Mouse (Mus musculus) spleen, postnatal 10 days (tissue): ENCODE measurements at regions not wholly inside any gene's neighbourhood (a gene's known extent, or its start where the extent isn't known, plus 50 kb on each side); places are given as distances from the start of the nearest gene placed in this dataset.

Experiments
- DNase-seq, 2 experiments: peaks; one replicate each; pipeline ENCODE4 v3.0.0; 2021 to 2022; ENCODE audit warnings: low spot score in 2 of 2

- DNase-seq: no peak
These were observed 395.8 kb downstream of the Tshz3 start for GRCm38 (mm10) chr7:37093721-37094120.

GRCm38 (mm10) chr7:37095839-37096238 is 397.9 kb downstream of the Tshz3 start:
- DNase-seq: no peak

- no peak for DNase-seq
These were observed 398.4 kb downstream of the Tshz3 start for GRCm38 (mm10) chr7:37096291-37096690.

GRCm38 (mm10) chr7:37098950-37099349 is 401.0 kb downstream of the Tshz3 start:
- DNase-seq: no peak

- no peak for DNase-seq
These were observed 406.8 kb downstream of the Tshz3 start for GRCm38 (mm10) chr7:37104671-37105070.

GRCm38 (mm10) chr7:37111071-37111470 is 413.2 kb downstream of the Tshz3 start:
- DNase-seq: no peak

- DNase-seq: no peak
These were observed 422.9 kb downstream of the Tshz3 start for GRCm38 (mm10) chr7:37120776-37121175.

- no peak for DNase-seq
These were observed 442.3 kb downstream of the Tshz3 start for GRCm38 (mm10) chr7:37140191-37140590.

GRCm38 (mm10) chr7:37142780-37143179 is 444.9 kb downstream of the Tshz3 start:
- DNase-seq: no peak

GRCm38 (mm10) chr7:37144303-37144702 is 446.4 kb downstream of the Tshz3 start:
- DNase-seq: no peak

- DNase-seq: no peak
These were observed 451.8 kb downstream of the Tshz3 start for GRCm38 (mm10) chr7:37149711-37150110.

GRCm38 (mm10) chr7:37159801-37160200 is 461.9 kb downstream of the Tshz3 start:
- DNase-seq: no peak

GRCm38 (mm10) chr7:37168883-37169282 is 471.0 kb downstream of the Tshz3 start:
- no peak for DNase-seq

- no peak for DNase-seq
These were observed 477.8 kb downstream of the Tshz3 start for GRCm38 (mm10) chr7:37175746-37176145.

- no peak for DNase-seq
These were observed 480.3 kb downstream of the Tshz3 start for GRCm38 (mm10) chr7:37178256-37178655.

GRCm38 (mm10) chr7:37179907-37180306 is 482.0 kb downstream of the Tshz3 start:
- DNase-seq: no peak

- DNase-seq: no peak
These were observed 482.5 kb downstream of the Tshz3 start for GRCm38 (mm10) chr7:37180416-37180815.

GRCm38 (mm10) chr7:37181109-37181508 is 483.2 kb downstream of the Tshz3 start:
- no peak for DNase-seq

- no peak for DNase-seq
These were observed 494.6 kb downstream of the Tshz3 start for GRCm38 (mm10) chr7:37192536-37192935.

GRCm38 (mm10) chr7:37204800-37205199 is 506.9 kb downstream of the Tshz3 start:
- DNase-seq: no peak

GRCm38 (mm10) chr7:37208305-37208704 is 510.4 kb downstream of the Tshz3 start:
- DNase-seq: no peak

GRCm38 (mm10) chr7:37213751-37214181 is 515.8 kb downstream of the Tshz3 start:
- no peak for DNase-seq

GRCm38 (mm10) chr7:37215498-37215897 is 517.6 kb downstream of the Tshz3 start:
- no peak for DNase-seq

- DNase-seq: no peak
These were observed 522.6 kb downstream of the Tshz3 start for GRCm38 (mm10) chr7:37220476-37220875.

GRCm38 (mm10) chr7:37226423-37226822 is 528.5 kb downstream of the Tshz3 start:
- DNase-seq: no peak
